Mouse (Mus musculus): ENCODE data around the gene Cfap97d1.
"Not testable (repeated sequence)": the region's sequence is repeated elsewhere in the genome, so short reads cannot be mapped to it uniquely, and the experiment has no call there.

The Cfap97d1 gene

GRCm38 (mm10) chr11:101974181-101974580 is 9.9 kb upstream of the Cfap97d1 start:
- DNase-seq: no peak

GRCm38 (mm10) chr11:101974923-101975322 is 9.2 kb upstream of the Cfap97d1 start:
- peak; percentile 43 for DNase-seq

- no peak for DNase-seq
Measured at GRCm38 (mm10) chr11:101976949-101977348, 7.1 kb upstream of the Cfap97d1 start.

- DNase-seq: no peak
Measured at GRCm38 (mm10) chr11:101979140-101979539, 4.9 kb upstream of the Cfap97d1 start.

- no peak for DNase-seq
Measured at GRCm38 (mm10) chr11:101980603-101981157, 3.4 kb upstream of the Cfap97d1 start.

- DNase-seq: peak; percentile 47
Measured at GRCm38 (mm10) chr11:101981850-101982249, 2.2 kb upstream of the Cfap97d1 start.

GRCm38 (mm10) chr11:101982981-101983411 is 1.1 kb upstream of the Cfap97d1 start:
- DNase-seq: peak; percentile 53

GRCm38 (mm10) chr11:101983431-101983921 is 603 bp upstream of the Cfap97d1 start:
- DNase-seq: no peak

- DNase-seq: not testable (repeated sequence)
Measured at GRCm38 (mm10) chr11:101985450-101985849, 1.4 kb downstream of the Cfap97d1 start.

GRCm38 (mm10) chr11:101985990-101986389 is 1.9 kb downstream of the Cfap97d1 start:
- peak; percentile 92 for DNase-seq

GRCm38 (mm10) chr11:101986913-101987312 is 2.8 kb downstream of the Cfap97d1 start, which contains the start of gene Dusp3:
Gene Dusp3, minus strand, starts transcription at chr11:101987013.
- no peak for DNase-seq

GRCm38 (mm10) chr11:101990244-101990643 is 6.2 kb downstream of the Cfap97d1 start:
- DNase-seq: no peak

- no peak for DNase-seq
Measured at GRCm38 (mm10) chr11:101991813-101992212, 7.7 kb downstream of the Cfap97d1 start.

GRCm38 (mm10) chr11:101992411-101992810 is 8.3 kb downstream of the Cfap97d1 start:
- no peak for DNase-seq

GRCm38 (mm10) chr11:101994100-101994499 is 10.0 kb downstream of the Cfap97d1 start:
- no peak for DNase-seq

- DNase-seq: no peak
Measured at GRCm38 (mm10) chr11:101995938-101996337, 11.9 kb downstream of the Cfap97d1 start.

GRCm38 (mm10) chr11:101998258-101998657 is 14.2 kb downstream of the Cfap97d1 start:
- peak; percentile 37 for DNase-seq

GRCm38 (mm10) chr11:101999466-101999865 is 15.4 kb downstream of the Cfap97d1 start:
- no peak for DNase-seq

- DNase-seq: no peak
Measured at GRCm38 (mm10) chr11:102004251-102004650, 20.2 kb downstream of the Cfap97d1 start.

- no peak for DNase-seq
Measured at GRCm38 (mm10) chr11:102006271-102006670, 22.2 kb downstream of the Cfap97d1 start.

- DNase-seq: no peak
Measured at GRCm38 (mm10) chr11:102006688-102007087, 22.6 kb downstream of the Cfap97d1 start.

- no peak for DNase-seq
Measured at GRCm38 (mm10) chr11:102008372-102008771, 24.3 kb downstream of the Cfap97d1 start.

GRCm38 (mm10) chr11:102008954-102009637 is 25.0 kb downstream of the Cfap97d1 start:
- no peak for DNase-seq

- no peak for DNase-seq
Measured at GRCm38 (mm10) chr11:102010140-102010539, 26.1 kb downstream of the Cfap97d1 start.
